Mouse (Mus musculus): ENCODE measurements around the gene Agpat1. TPM values are rescaled to one million over a fixed set of nuclear protein-coding genes. Genes with fewer than 3 reads are reported as not detected.

The Agpat1 gene
- total RNA-seq, 2 experiments from 2014 or later = 164 to 172 TPM

DNA sequence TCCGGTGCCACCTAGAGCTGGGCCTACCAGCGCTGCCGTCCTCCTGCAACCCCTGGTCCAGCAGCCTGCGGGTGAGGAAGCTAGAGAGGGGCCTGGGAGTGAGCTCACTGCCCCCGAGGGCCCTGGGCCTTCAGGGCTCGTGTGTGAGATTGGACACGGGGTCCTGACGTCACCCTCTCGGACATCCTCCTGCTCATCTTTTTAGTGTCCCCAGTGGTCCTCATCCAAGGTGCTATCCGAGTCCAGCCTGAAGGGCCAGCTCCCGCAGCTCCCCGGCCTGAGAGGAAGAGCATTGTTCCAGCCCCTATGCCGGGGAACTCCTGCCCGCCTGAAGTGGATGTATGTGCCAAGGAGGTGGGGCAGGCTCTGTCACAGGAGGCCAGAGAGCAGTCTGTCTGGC is 46.7 kb downstream of the Agpat1 start:
- DNase-seq (ENCODE audit: low spot score in 2 of 2) = peak in 1 of 2 experiments; percentile 12

GRCm38 (mm10) chr17:34651507-34652221 is 47.6 kb downstream of the Agpat1 start:
- DNase-seq (ENCODE audit: low spot score in 2 of 2) = peak in 1 of 2 experiments; percentile 64

GRCm38 (mm10) chr17:34652546-34652945 is 48.5 kb downstream of the Agpat1 start:
- peak in 1 of 2 experiments; percentile 14 for DNase-seq (ENCODE audit: low spot score in 2 of 2)

- peak in 1 of 2 experiments; percentile 14 for DNase-seq (ENCODE audit: low spot score in 2 of 2)
Observed at GRCm38 (mm10) chr17:34652985-34653384, 48.9 kb downstream of the Agpat1 start.

GRCm38 (mm10) chr17:34653746-34654285 is 49.8 kb downstream of the Agpat1 start:
- peak; percentile 77 to 80 for DNase-seq (ENCODE audit: low spot score in 2 of 2)

- DNase-seq (ENCODE audit: low spot score in 2 of 2) = no peak
Observed at GRCm38 (mm10) chr17:34654392-34654791, 50.3 kb downstream of the Agpat1 start.

GRCm38 (mm10) chr17:34655160-34655559 is 51.1 kb downstream of the Agpat1 start:
- peak in 1 of 2 experiments; percentile 36 for DNase-seq (ENCODE audit: low spot score in 2 of 2)

DNA sequence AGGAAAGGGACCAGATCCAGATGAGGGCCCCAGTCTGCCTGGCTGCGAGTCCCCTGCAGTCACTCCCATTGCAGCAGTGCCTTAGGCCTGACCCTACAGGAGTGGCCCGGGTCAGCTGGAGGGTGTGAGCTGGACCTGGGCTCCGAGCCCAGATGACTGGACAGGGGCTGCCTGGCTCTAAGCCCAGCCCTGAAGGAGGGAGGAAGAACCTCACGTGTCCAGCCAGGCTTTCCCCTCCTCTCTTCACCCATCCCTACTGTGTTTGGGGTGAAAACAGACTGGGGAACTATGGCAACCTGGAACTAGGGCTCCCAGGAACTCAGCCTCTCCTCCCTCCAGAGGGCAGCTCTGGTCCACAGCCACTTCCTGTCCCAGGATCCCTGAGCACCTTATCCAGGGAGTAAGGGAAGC is 51.5 kb downstream of the Agpat1 start:
- peak; percentile 60 to 71 for DNase-seq (ENCODE audit: low spot score in 2 of 2)

GRCm38 (mm10) chr17:34656666-34657065 is 52.6 kb downstream of the Agpat1 start:
- DNase-seq (ENCODE audit: low spot score in 2 of 2) = peak in 1 of 2 experiments; percentile 14

DNA sequence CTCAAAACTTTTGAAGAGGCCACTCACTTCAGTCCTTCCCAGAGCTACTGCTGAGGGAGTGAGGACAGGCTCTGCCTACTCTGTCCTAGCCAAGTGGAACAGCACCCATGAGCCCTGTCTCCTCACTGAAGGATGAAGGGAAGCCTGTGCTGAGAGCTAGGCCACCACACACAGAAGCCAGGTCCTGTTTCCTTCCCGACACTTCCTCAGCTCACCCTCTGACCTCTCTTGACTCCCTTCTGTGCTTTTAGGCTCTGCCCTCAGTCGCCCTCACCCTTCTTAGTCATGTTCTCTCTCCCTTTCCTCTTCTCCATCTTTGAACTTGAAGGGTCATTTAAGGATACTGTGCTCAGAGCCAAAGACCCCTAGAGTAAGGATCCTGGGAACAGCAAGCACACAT is 53.2 kb downstream of the Agpat1 start:
- DNase-seq (ENCODE audit: low spot score in 2 of 2) = peak in 1 of 2 experiments; percentile 10

DNA sequence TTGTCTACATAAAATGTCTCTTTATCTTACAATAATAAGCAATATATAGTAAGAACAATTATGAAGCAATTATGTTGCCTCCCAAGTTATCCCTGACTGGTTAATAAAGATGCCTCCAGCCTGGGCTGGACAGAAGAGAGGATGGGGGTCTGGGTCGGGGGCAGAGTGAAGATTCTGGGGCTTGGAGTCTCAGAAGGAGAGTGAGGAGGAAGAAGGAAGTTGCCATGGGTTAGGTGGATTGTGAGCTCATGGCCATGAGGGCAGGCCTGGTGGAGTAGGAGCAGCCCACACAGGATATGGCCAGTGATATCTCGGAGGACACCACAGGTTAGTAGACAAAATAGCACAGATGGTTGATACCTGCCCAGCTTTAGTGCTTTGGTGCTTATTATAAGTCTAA is 54.1 kb downstream of the Agpat1 start:
- no peak for DNase-seq (ENCODE audit: low spot score in 2 of 2)

- DNase-seq (ENCODE audit: low spot score in 2 of 2) = no peak
Observed at GRCm38 (mm10) chr17:34658591-34658990, 54.5 kb downstream of the Agpat1 start.

DNA sequence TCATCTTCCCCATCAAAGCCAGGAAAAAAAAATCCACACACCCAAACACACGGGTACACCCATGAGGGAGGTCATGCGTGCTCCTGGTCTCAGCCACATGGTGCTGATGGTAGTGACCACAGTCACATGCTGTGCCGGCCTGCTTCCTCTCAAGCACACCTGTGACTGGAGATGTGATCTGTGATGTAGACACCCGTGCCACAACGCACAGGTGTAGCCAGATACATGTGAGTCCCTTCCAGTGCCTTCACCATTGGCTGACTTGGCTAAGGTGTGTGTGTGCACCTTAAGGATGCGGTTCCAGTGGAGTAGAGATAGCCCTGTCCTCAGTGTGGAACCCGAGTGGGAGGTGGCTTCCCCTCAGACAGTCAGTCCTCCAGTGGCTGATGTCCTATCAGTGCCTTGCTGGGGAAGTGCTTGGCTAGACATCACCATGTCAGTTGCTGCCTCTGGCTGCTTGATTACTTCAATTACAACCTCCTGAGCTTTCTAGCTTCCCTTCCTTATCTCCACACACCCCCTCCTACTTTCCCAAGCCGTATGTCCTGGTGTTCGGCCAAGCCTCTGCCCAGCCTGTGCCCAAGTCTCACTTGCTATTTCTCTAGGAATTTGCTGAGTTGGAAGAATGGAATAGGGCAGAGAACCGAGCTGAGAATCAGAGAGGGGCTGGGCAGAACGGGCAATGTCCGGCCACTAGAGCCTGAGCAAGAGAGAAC is 55.3 kb downstream of the Agpat1 start:
- DNase-seq (ENCODE audit: low spot score in 2 of 2) = peak in 1 of 2 experiments; percentile 11

DNA sequence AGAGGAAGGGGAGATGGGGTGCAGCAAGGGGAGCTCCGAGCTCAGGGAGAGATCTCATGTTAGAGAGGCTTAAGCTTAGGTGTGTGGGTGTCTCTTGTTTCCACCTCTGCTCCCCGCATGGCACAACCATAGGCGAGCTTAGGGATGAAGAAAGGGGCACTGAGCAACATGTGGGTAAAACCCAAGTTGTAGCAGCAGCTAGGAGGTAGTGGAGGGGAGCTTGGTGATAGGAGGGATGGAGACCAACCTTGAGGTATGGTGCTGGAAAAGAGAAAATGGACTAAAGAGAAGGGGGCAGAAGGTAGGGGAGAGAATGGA is 55.8 kb downstream of the Agpat1 start:
- peak in 1 of 2 experiments; percentile 10 for DNase-seq (ENCODE audit: low spot score in 2 of 2)

- no peak for DNase-seq (ENCODE audit: low spot score in 2 of 2)
Observed at GRCm38 (mm10) chr17:34660259-34660820, 56.3 kb downstream of the Agpat1 start.

DNA sequence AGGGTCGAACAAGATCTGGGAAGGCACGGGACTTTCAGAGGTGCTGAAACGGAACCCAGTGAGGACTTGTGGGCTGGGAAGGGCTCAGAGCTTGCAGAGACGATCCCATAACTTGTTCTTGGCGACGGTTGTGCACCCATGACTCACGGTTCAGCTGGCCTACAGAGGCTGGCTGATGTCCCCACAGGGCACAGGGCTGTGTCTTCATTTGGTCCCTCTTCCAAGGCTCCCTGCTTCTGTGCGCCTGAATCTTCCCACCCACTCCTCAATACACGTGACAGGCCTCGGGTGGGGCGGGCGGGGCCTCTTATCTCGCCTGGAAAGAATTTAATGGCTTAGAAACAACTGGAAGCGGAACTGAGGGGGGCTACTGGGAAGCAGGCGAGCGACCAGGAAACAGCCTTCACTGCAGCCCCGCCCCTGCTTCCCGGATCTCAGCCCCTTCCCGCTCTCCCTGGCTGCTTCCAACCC is 57.1 kb downstream of the Agpat1 start:
- DNase-seq (ENCODE audit: low spot score in 2 of 2) = no peak

- DNase-seq (ENCODE audit: low spot score in 2 of 2) = no peak
Observed at GRCm38 (mm10) chr17:34662468-34662867, 58.4 kb downstream of the Agpat1 start.

- DNase-seq (ENCODE audit: low spot score in 2 of 2) = no peak
Observed at GRCm38 (mm10) chr17:34662978-34663377, 58.9 kb downstream of the Agpat1 start.
